Mouse (Mus musculus): ENCODE measurements around the gene Scarf2.

Gene Scarf2

DNA sequence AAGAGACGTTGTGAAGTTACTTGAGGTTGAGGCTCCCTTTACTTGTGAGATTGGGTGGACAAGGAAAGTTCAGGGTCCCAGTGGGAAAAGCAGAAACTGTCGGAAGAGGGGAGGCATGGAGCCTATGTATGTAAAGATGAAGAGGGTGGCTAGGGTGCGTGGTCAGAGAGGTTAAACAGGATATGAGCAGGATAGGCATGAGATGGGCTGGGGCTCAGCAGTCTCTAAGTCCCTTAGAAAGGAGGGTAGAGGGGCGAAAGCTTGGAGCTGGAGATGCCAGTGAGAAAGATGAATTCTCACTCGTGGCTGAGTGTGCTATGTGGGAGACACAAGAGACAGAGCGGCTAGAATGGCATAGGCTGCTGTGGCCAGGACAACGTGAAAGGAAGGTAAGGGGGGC is 35.7 kb downstream of the Scarf2 start, which contains the start of gene B830017H08Rik:
Gene B830017H08Rik, plus strand, starts transcription at position 301 of the 400 bp plus-strand sequence.
- no peak for DNase-seq

DNA sequence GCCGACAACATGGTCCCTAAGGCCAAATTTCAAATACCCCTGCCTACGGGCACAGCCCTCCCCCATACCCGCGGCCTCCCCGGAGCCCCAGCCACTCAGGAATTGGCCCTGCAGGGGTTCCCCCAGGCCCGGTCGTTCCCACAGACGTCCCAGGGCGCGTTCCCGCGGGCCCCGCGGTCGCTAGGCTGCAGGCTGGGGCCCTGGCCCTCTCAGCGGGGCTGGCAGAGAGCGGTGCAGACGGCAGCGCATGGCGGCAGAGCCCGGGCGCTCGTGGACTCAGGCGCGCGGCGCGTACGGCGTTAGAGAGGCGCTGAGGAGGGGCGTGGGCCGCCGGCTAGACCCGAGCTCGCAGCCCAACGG is 36.2 kb downstream of the Scarf2 start:
- no peak for DNase-seq

DNA sequence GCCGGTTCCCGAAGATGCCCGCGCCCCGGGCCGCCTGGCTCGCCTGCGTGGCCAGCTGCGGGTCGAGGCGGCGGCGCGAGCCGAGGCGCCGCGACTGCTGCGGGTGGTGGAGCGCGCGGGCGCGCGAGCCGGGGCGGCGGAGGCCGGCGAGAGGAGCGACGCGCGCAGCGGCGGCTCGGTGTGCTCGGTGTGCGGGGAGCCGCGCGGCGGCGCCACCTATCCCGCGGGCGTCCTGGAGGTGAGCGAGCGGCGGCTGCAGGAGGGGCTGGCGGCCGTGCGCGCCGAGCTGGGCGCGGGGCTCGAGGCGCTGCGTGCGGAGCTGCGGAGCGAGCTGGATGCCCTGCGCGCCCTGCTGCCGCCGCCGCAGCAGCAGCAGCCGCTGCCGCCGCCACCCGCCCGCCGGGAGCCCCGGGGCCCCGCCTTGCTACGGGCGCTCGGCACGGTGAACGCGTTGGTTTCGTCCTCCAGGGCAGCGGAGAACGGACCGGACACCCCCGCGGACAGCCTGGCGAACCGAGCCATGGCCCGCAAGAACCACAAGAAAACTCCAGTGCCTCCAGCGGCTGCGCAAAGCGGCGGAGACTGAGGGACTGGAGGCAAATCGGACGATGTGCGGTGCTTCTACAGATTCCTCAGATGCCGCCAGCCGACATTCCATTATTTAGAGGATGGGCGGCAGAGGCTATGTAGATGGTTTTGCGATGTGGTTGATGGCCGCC is 36.8 kb downstream of the Scarf2 start:
- DNase-seq = peak; percentile 57

DNA sequence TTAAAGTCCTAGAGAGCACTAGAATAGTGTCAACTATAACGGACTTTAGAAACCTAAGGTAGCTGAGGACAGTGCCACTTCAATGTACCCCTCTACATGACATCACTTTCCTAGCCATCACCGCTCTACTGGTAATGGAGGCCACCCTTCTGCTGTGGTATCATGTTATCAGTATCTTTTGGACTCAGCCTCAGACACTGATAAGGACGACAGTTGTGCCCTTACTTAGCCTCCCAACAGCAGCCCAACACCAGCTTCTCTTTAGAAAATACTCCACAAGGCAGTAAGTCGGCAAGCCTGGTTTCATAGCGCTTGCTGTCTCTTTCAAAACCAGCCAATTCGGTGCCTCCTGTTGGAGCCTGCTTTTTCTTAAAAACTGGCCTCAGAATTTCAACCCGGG is 37.5 kb downstream of the Scarf2 start:
- no peak for DNase-seq

DNA sequence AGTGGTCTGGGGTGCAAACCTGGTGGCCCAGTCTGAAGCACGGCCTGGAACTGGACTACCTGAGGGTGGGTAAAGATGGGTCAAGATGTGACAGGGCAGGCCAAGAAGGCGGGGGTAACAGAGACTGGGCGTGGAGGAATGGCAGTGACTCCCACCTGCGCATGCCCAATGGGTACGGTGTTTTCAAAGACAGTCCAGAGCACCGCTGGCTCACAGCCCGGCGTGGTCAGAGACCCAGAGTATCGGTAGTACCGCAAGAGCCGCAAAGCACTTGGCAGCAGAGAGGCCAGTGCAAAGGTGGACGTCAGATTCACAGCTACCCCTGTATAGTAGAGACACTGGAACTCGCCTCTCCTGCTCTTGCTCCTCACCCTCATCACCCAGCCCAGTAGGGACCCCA is 38.4 kb downstream of the Scarf2 start:
- no peak for DNase-seq

DNA sequence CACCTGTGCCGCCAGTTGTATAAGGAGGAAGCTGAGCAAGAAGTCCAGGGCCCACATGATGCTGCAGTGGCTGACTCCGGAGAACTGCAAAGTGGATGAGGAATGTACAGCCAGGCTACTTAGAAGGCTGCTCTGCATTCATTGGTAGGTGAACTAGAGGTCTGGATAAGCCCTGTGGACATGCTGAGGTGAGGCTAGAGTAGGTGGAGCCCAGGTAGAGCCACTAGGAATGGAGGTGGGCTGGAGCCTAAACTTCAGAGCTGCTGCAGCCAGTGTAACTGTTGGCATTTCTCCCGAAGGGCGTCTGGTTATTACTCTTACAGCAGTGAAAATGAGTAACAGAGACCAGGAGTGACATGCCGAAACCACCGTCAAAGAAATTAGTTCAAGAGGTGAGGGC is 41.0 kb downstream of the Scarf2 start, which contains the start of gene Car15:
Gene Car15, minus strand, starts transcription at position 314 of the 400 bp plus-strand sequence.
- DNase-seq = no peak

DNA sequence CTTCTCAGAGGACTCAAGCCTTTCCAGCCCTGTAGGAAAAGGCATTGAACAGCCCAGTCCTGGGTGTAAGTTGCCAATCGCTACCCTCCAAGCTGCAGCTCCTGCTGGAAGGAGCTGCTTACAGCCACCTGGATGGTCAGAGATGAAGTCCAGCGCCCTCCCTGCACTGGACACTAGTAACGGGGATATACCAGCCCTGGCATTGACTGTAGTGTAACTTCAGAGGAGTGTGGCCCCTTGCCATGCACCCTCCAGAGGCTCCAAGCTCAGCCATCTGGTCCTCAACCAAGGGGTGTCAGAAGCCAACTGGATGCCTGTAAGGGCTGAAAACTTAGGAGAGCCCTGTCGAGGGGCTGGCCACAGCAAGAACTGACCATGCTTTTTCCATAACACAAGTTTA is 42.9 kb downstream of the Scarf2 start:
- DNase-seq = no peak

DNA sequence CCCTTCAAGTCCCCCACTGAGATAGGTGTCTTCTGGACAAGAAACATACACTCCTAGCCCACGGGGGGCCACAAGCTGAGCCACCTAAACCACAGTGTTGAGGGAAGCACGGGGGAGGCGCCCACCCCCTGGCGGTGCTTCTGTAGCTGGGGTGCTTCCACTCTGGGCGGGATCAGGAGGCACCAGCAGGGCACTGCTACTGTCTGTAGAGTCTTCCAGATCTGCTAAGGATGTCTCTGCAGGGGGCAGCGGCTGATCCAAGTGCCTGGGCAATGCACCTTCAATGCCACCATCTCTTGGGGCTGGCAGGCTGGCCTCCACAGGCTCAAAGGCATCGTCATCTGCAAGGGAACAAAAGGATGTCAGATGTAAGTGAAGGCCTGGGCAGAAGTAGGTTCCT is 45.4 kb downstream of the Scarf2 start:
- DNase-seq = no peak

DNA sequence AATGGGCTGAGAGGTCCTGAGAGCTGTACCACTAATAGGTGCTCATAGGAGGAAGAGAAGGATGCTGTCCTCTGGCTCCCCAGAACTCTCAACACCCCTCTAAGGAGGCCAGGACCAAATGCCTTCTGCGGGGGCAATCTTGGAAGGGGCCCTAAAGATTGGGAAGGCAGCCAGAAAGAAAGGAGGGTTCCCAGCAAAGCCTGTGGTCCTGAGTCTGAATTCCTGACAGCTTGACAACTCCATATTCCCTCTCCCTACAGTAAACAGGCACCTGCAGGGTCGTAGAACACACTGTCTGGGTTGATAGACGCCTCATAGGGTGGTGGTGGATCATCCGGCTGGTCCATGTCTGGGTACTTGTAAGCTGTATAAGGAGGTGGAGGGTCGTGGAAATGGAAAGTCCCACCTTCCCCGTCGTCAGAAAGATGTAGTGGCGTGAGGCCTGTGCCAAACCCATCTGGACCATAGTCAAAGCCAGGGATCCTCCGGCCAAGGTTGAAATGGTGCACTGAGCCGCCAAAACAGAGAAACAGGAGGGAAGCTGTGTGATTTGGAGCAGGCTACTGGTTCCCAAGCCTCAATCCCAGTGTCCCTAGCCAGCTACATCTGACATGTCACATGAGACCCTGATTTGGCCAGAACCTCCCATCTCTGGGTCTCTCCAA is 46.8 kb downstream of the Scarf2 start:
- no peak for DNase-seq

DNA sequence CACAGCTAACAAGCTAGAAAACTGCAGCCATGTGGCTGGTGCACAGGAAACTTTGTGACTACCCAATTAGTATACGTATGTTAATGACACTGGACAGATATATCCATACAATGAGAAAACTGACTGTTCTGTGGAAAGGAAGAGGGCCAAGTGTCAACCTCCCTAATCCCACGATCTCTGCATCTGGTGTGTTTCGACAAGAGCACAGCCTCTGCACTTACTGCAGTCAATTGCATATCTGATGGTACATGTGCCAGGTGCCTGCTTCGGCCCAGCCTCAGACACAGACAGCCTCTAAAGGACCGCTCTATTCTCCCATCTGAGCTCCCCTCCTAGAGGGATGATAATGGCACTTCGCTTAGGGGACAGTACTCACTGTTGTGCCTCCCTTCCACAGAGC is 51.3 kb downstream of the Scarf2 start:
- no peak for DNase-seq

DNA sequence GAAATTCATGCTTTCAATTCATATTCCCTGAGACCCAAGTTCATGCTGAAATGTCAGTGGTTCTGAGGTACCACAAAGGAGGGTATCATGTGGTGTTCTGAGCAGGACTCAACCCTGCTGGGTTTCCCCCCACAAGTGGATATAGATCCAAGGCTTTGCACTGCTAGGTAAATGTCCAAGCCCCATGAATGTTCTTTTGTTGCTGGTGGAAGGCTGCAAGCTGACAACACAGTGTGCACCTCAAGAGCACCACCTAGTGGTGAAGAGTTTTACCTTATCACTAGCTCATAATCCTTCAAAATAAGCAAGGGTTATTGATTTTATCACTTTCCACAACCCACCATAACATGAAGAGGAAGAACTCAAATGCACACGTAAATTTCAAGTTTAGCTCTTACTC is 51.8 kb downstream of the Scarf2 start:
- DNase-seq = peak; percentile 40

DNA sequence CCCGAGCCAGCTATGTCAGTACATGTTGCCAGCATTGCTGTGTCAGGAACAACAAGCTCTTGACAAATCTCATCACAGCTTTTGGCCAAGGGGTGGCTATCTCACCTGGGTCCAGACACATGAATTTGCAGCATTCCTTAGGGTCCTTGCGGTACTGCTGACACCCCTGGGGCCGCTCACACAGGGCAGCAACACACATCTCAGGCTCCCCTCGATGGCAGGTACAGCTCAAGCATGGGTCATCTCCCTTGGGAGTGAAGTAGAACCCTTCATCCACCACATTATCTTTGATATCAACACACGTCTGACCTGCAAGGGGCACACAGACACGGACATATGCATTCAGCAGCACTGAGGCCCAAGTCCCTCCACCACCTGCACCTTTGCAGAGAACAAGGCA is 52.4 kb downstream of the Scarf2 start:
- DNase-seq = no peak

DNA sequence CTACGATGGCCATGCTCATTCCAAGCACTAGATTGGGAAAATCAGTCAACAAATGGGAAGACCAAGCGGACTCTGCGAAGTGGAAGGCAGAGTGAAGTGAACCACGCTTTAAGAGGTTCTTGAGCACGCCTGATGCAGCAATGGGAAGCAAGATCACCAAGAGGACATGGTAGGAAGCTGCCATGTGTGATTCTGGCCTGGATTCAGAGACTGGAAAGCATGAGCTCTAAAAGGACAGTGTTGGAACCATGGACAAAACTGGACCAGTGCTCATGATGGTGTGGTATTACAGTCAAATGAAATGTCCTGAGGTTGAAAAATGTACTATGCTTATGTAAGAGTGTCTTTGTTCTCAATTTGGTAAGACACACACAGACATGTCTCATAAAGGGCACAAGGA is 54.2 kb downstream of the Scarf2 start:
- DNase-seq = no peak

DNA sequence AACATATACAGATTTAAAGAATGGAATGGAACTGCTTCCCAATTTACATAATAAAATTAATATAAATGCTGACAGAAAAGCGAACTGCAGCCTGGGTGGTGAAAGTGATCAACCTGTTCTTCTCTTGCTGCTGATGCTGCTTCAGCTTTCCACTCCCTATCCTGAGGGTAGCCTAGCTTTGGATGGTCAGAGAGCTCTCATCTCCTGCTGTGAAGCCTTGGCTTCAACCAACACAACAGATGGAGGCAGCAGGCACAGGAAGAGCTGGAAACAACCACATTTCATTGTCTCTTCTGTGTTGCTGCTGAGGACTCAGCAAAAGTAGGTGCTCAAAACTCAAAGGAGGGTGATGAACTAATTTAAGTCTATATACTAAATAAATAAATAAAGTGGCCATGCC is 54.8 kb downstream of the Scarf2 start:
- DNase-seq = no peak

DNA sequence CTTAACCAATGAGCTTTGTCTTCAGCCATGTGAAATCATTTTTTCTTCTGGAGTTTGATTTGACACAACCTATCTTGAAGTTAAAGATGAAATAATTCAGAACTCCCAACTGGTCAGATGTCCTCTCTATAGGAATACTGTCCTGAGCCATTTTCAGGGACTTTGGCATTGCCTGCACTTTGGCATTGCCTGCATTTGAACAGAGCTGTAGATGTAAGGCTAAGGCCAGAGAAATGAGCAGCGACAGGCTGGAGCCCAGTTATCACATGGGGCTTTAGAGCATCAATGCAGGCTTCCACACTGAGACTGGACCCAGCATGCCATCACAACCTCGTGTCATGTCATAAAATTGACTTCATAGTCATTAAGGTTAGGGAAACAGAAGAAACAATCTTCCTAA is 56.2 kb downstream of the Scarf2 start:
- DNase-seq = no peak

DNA sequence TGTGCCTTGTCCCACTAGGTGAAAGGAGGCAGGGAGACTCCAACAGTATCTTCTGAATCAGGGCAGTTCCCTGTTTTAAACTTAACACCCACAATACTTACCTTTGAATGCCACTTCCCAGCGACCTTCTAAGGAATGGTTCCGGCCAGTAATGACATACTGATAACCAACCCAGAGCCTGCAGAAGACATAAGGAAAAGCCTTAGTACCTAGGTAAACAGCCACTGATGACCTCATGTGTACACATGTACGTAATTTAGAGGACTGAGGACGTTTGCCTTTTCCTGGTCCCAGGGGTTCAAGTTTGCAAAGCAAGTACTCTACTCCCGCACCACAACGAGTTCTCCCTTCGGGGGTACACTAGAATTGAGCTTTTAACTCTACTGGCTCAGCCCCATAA is 60.1 kb downstream of the Scarf2 start:
- no peak for DNase-seq
